Mouse (Mus musculus) midbrain, embryonic 14.5 days (tissue): ENCODE results near the gene Arl13a. TPM values are rescaled to one million over a fixed set of nuclear protein-coding genes. Genes with fewer than 3 reads are reported as not detected.

Experiments used
- ATAC-seq: fragments of 200-750 bp; cut with Nextera tagmentation; 2 replicates; pipeline ENCODE4 v1.8.0; 2017; ENCODE audit warnings: moderate number of reproducible peaks, moderate library complexity; ENCODE audit not compliant: low FRiP score, low TSS enrichment
- DNase-seq: peaks from one replicate; pipeline ENCODE4 v3.0.0-alpha.2; 2015
- H3K27ac ChIP-seq: fragments of 300-500 bp; sonication (generic); replicated peaks from 2 replicates; pipeline ENCODE4 v1.5.1; 2014; ENCODE audit warnings: mild to moderate bottlenecking, low read depth, low read length, moderate library complexity
- H3K27me3 ChIP-seq: fragments of 300-500 bp; sonication (generic); 2 replicates; pipeline ENCODE4 v1.6.1; 2014; ENCODE audit warnings: low read length, control low read depth, mixed read lengths; ENCODE audit not compliant: control insufficient read depth, insufficient read depth
- H3K36me3 ChIP-seq: fragments of 300-500 bp; sonication (generic); 2 replicates; pipeline ENCODE4 v1.6.1; 2014; ENCODE audit warnings: low read length, control low read depth; ENCODE audit not compliant: control insufficient read depth, insufficient read depth
- H3K4me1 ChIP-seq: fragments of 300-500 bp; sonication (generic); 2 replicates; pipeline ENCODE4 v1.6.1; 2014; ENCODE audit warnings: mild to moderate bottlenecking, antibody characterized with exemption, low read length, control low read depth; ENCODE audit not compliant: control insufficient read depth, insufficient read depth
- H3K4me2 ChIP-seq: fragments of 300-500 bp; sonication (generic); 2 replicates; pipeline ENCODE4 v1.6.1; 2014; ENCODE audit warnings: mild to moderate bottlenecking, low read length, moderate library complexity
- H3K4me3 ChIP-seq: fragments of 300-500 bp; sonication (generic); replicated peaks from 2 replicates; pipeline ENCODE4 v1.5.1; 2014; ENCODE audit warnings: low read depth, low read length
- H3K9ac ChIP-seq: fragments of 300-500 bp; sonication (generic); replicated peaks from 2 replicates; pipeline ENCODE4 v1.6.1; 2014; ENCODE audit warnings: mild to moderate bottlenecking, low read length, moderate library complexity
- H3K9me3 ChIP-seq: fragments of 300-500 bp; sonication (generic); 2 replicates; pipeline ENCODE4 v1.6.1; 2016; ENCODE audit warnings: low read length, control low read depth, mixed read lengths; ENCODE audit not compliant: control insufficient read depth
- WGBS: fragments of 180-500 bp; shearing (Covaris S2); extraction: QIAGEN DNeasy Blood & Tissue Kit; methylation state at CpG from one replicate; pipeline ENCODE4 v1.1.7; 2014; 5-methylcytosine and 5-hydroxymethylcytosine counted together
- polyA plus RNA-seq: library from polyadenylated mRNA; unstranded; fragments of >200 nt; fragmentation: Nextera tagmentation; extraction: Ambion mirVana; gene quantifications from 2 replicates; pipeline ENCODE4 v1.2.1, GENCODE M21; 2014

Arl13a gene
- polyA plus RNA-seq, 1 experiment from 2014 or later, result not detected

GRCm38 (mm10) chrX:134170584-134170983 is 16.7 kb upstream of the Arl13a start:
- H3K27ac ChIP-seq, result no peak overlapping the region

GRCm38 (mm10) chrX:134174699-134175098 is 12.6 kb upstream of the Arl13a start:
- H3K9me3 ChIP-seq, result no peaks in the 10 kb centered on the region
- ATAC-seq (no peak), DNase-seq (no peak)
- H3K4me2 ChIP-seq, result no peak overlapping the region
- no peaks in the 10 kb centered on the region for H3K4me1 ChIP-seq
- no peak overlapping the region for H3K27ac ChIP-seq
- H3K9ac ChIP-seq, result no peak overlapping the region
- H3K36me3 ChIP-seq, result no peaks in the 10 kb centered on the region
- no peaks in the 10 kb centered on the region for H3K27me3 ChIP-seq
- WGBS, result 89% methylated on average over 1 of the region's 1 CpGs
- no peak overlapping the region for H3K4me3 ChIP-seq

More at GRCm38 (mm10) chrX:134170584-134170983, 16.7 kb upstream of the Arl13a start:
- Histone ChIP-seq H3K27me3 (no peaks in the 10 kb centered on the region), H3K36me3 (no peaks in the 10 kb centered on the region), H3K4me1 (no peaks in the 10 kb centered on the region), H3K4me3 (no peak overlapping the region), H3K9ac (no peak overlapping the region), H3K4me2 (no peak overlapping the region), H3K9me3 (no peaks in the 10 kb centered on the region)
- ATAC-seq, result no peak
- DNase-seq, result no peak
- WGBS, result 98% methylated on average over 1 of the region's 1 CpGs

- Histone ChIP-seq H3K4me3 (no peak overlapping the region), H3K27me3 (no peaks in the 10 kb centered on the region), H3K27ac (no peak overlapping the region), H3K4me1 (no peaks in the 10 kb centered on the region), H3K9ac (no peak overlapping the region), H3K4me2 (no peak overlapping the region), H3K36me3 (no peaks in the 10 kb centered on the region), H3K9me3 (no peaks in the 10 kb centered on the region)
- ATAC-seq (no peak), DNase-seq (no peak)
- 82% methylated on average over 2 of the region's 2 CpGs for WGBS
Observed at GRCm38 (mm10) chrX:134208491-134208890, 21.2 kb downstream of the Arl13a start.

GRCm38 (mm10) chrX:134211151-134211642 is 23.9 kb downstream of the Arl13a start:
- no peak overlapping the region for H3K9ac ChIP-seq
- H3K9me3 ChIP-seq, result no peaks in the 10 kb centered on the region
- no peak overlapping the region for H3K4me2 ChIP-seq
- H3K27ac ChIP-seq, result no peak overlapping the region
- no peaks in the 10 kb centered on the region for H3K27me3 ChIP-seq
- H3K36me3 ChIP-seq, result no peaks in the 10 kb centered on the region
- 67% methylated on average over 7 of the region's 7 CpGs for WGBS
- no peak for DNase-seq
- no peak for ATAC-seq
- H3K4me3 ChIP-seq, result no peak overlapping the region
- no peaks in the 10 kb centered on the region for H3K4me1 ChIP-seq

DNA sequence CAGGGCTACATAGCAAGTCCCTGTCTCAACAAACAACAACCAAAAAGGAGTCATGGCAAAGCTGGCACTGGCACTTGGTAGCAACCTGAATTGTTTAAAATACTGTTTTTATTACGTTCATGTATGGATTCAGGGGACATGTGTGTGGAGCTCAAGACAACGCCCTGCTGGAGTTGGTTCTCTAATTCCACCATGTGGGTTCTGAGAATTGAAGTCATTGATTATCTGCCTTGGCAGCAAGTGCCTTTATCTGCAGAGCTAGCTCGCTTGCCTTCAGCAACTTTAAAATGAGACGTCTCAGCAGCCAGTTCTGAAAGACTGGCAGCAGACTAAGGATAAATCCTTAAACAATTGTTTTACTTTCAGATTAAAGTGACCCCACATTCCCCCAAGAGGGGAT is 30.9 kb downstream of the Arl13a start:
- no peak for ATAC-seq
- H3K36me3 ChIP-seq, result no peaks in the 10 kb centered on the region
- no peak overlapping the region for H3K4me3 ChIP-seq
- WGBS, result 48% methylated on average over 4 of the region's 4 CpGs
- 0 out of 2 replicates have a peak, but pooled peaks cover 3% of the 10 kb centered on the region for H3K27me3 ChIP-seq
- H3K9me3 ChIP-seq, result no peaks in the 10 kb centered on the region
- no peak overlapping the region for H3K27ac ChIP-seq
- H3K4me1 ChIP-seq, result no peaks in the 10 kb centered on the region
- H3K4me2 ChIP-seq, result no peak overlapping the region
- H3K9ac ChIP-seq, result no peak overlapping the region
- DNase-seq, result no peak

DNA sequence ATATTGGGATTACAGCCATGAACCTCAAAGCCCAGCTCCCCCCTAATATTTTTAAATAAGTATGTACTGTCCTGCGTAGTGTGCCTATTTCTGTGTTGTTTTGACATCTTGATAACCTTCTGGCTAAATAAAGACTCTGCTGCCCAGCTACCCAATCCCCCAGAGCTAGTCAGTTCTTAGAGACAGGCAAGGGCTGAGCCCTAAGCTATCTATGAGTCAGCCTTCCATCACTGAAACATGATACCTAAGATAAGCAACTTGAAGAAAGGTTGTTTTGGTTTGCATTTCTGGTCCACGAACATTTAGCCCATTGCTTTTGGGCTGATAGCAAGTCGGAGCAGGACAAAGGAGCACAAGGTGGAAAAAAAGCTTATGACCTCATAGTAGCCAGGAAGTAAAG is 33.3 kb downstream of the Arl13a start:
- H3K36me3 ChIP-seq, result no peaks in the 10 kb centered on the region
- H3K27ac ChIP-seq, result no peak overlapping the region
- DNase-seq, result no peak
- no peak for ATAC-seq
- H3K27me3 ChIP-seq, result 0 out of 2 replicates have a peak, but pooled peaks cover 3% of the 10 kb centered on the region
- 81% methylated on average over 3 of the region's 3 CpGs for WGBS
- no peaks in the 10 kb centered on the region for H3K9me3 ChIP-seq
- H3K9ac ChIP-seq, result no peak overlapping the region
- no peaks in the 10 kb centered on the region for H3K4me1 ChIP-seq
- H3K4me3 ChIP-seq, result no peak overlapping the region
- H3K4me2 ChIP-seq, result no peak overlapping the region

DNA sequence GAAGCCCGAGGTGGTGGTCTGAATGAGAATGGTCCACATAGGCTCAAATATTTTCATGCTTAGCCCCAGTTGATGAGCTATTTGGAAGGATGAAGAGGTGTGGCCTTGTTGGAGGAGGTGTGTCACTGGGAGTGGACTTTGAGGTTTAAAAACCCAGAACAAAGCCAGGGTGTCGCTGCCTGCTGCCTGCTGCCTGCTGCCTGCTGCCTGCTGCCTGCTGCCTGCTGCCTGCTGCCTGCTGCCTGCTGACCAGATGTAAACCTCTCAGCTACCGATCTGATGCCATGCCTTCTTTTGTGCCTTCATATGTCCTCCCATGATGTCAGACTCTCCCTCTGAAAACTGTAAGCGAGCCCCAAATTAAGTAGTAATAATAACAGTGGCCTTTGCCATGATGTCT is 34.6 kb downstream of the Arl13a start, which contains the start of gene Nox1:
Gene Nox1, minus strand, starts transcription at position 101 of the 400 bp plus-strand sequence.
- no peak within 1 kb of the TSS for H3K4me2 ChIP-seq
- ATAC-seq, result no peak
- H3K4me1 ChIP-seq, result no peaks in the 10 kb centered on the region
- H3K36me3 ChIP-seq, result no peaks in the 10 kb centered on the region
- no peak within 1 kb of the TSS for H3K27ac ChIP-seq
- WGBS, result 51% methylated on average over 4 of the region's 4 CpGs
- no peak within 1 kb of the TSS for H3K9ac ChIP-seq
- H3K27me3 ChIP-seq, result 0 out of 2 replicates have a peak, but pooled peaks cover 3% of the 10 kb centered on the region
- no peak for DNase-seq
- no peak within 1 kb of the TSS for H3K4me3 ChIP-seq
- no peaks in the 10 kb centered on the region for H3K9me3 ChIP-seq

GRCm38 (mm10) chrX:134233048-134233447 is 45.7 kb downstream of the Arl13a start:
- no peak overlapping the region for H3K27ac ChIP-seq
- H3K36me3 ChIP-seq, result no peaks in the 10 kb centered on the region
- 93% methylated on average over 1 of the region's 1 CpGs for WGBS
- no peak overlapping the region for H3K9ac ChIP-seq
- H3K27me3 ChIP-seq, result no peaks in the 10 kb centered on the region
- DNase-seq (no peak), ATAC-seq (no peak)
- no peaks in the 10 kb centered on the region for H3K9me3 ChIP-seq
- no peak overlapping the region for H3K4me2 ChIP-seq
- H3K4me1 ChIP-seq, result no peaks in the 10 kb centered on the region
- no peak overlapping the region for H3K4me3 ChIP-seq

- H3K36me3 ChIP-seq, result no peaks in the 10 kb centered on the region
- WGBS, result 94% methylated on average over 10 of the region's 10 CpGs
- H3K27me3 ChIP-seq, result no peaks in the 10 kb centered on the region
- no peak overlapping the region for H3K9ac ChIP-seq
- no peak overlapping the region for H3K27ac ChIP-seq
- ATAC-seq (no peak), DNase-seq (no peak)
- no peak overlapping the region for H3K4me2 ChIP-seq
- no peaks in the 10 kb centered on the region for H3K9me3 ChIP-seq
- H3K4me3 ChIP-seq, result no peak overlapping the region
- no peaks in the 10 kb centered on the region for H3K4me1 ChIP-seq
Observed at GRCm38 (mm10) chrX:134238266-134238665, 51.0 kb downstream of the Arl13a start.
